Mouse (Mus musculus) activated CD4-positive, CD25-positive, alpha-beta regulatory T cell, adult 4 months (primary cell): ENCODE results near the gene Gm826. TPM values are rescaled to one million over a fixed set of nuclear protein-coding genes. Genes with fewer than 3 reads are reported as not detected.
A peak's percentile ranks its signal among the peaks of the same experiment; 100 is the strongest.

Experiments
- ATAC-seq: one replicate; pipeline ENCODE4 v1.8.0; 2017
- polyA plus RNA-seq, 2 experiments: library from polyadenylated mRNA; unstranded; fragments of 100-300 nt; shearing (Covaris generic); gene quantifications; one replicate each; pipeline ENCODE4 v1.2.1; 2017

The Gm826 gene
- polyA plus RNA-seq = not detected

GRCm38 (mm10) chr2:160334111-160334661 is at the start of gene Gm826:
Gene Gm826 (minus strand): TSS chr2:160334162.
- ATAC-seq = no peak

- no peak for ATAC-seq
Observed at GRCm38 (mm10) chr2:160383418-160383817, 49.5 kb upstream of the Gm826 start.

GRCm38 (mm10) chr2:160378271-160378670 is 44.3 kb upstream of the Gm826 start:
- ATAC-seq = no peak

GRCm38 (mm10) chr2:160376236-160376635 is 42.3 kb upstream of the Gm826 start:
- no peak for ATAC-seq

GRCm38 (mm10) chr2:160369653-160370420 is 35.9 kb upstream of the Gm826 start:
- no peak for ATAC-seq

- ATAC-seq = no peak
Observed at GRCm38 (mm10) chr2:160368422-160369357, 34.7 kb upstream of the Gm826 start.

GRCm38 (mm10) chr2:160367448-160368208 is 33.7 kb upstream of the Gm826 start:
- ATAC-seq = peak; percentile 46

GRCm38 (mm10) chr2:160366980-160367338 is 33.0 kb upstream of the Gm826 start, which contains the start of gene Mafb:
Gene Mafb (minus strand): TSS chr2:160367065.
- peak; percentile 43 for ATAC-seq

- ATAC-seq = no peak
Observed at GRCm38 (mm10) chr2:160366111-160366979, 32.4 kb upstream of the Gm826 start.

- ATAC-seq = no peak
Observed at GRCm38 (mm10) chr2:160365107-160365911, 31.3 kb upstream of the Gm826 start.

- ATAC-seq = no peak
Observed at GRCm38 (mm10) chr2:160364666-160365065, 30.7 kb upstream of the Gm826 start.

GRCm38 (mm10) chr2:160364128-160364650 is 30.2 kb upstream of the Gm826 start:
- ATAC-seq = no peak

GRCm38 (mm10) chr2:160363201-160363600 is 29.2 kb upstream of the Gm826 start:
- no peak for ATAC-seq

- no peak for ATAC-seq
Observed at GRCm38 (mm10) chr2:160361442-160362121, 27.6 kb upstream of the Gm826 start.

GRCm38 (mm10) chr2:160360234-160360874 is 26.4 kb upstream of the Gm826 start:
- no peak for ATAC-seq

- ATAC-seq = no peak
Observed at GRCm38 (mm10) chr2:160358896-160359295, 24.9 kb upstream of the Gm826 start.

GRCm38 (mm10) chr2:160357442-160357841 is 23.5 kb upstream of the Gm826 start:
- no peak for ATAC-seq

GRCm38 (mm10) chr2:160356132-160356531 is 22.2 kb upstream of the Gm826 start:
- no peak for ATAC-seq

GRCm38 (mm10) chr2:160354319-160354718 is 20.4 kb upstream of the Gm826 start:
- ATAC-seq = no peak
